In the genomic region with DNA sequence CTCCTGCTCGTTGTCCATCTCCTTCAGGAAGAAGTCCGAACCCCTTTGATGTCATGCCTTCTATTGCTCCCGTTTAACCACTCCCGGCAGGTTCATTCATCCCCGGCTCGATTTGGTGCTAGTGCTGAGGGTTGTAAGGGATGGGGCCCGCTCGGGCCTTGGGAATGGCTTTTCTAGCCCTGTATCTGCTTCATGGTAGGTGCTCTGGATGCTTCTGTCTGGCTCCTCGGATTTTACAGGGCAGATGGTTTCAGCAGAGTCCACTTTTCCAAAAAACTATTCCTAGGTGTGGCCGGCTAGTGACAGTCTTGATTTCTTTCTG, we compare ENCODE assay signal across 8 mouse cellular contexts. TPM values are rescaled to one million over a fixed set of nuclear protein-coding genes. Genes with fewer than 3 reads are reported as not detected.
DNase-seq lines count a peak whose midpoint lies in the region; ATAC-seq and TF ChIP-seq lines count a peak whose summit lies in the region.

No protein-coding gene starts in this region.

- H3K9me3 ChIP-seq in CH12.LX (replicated peaks; ENCODE audit: low read length) = no peaks in the 10 kb centered on the region
- H3K9me3 ChIP-seq in forebrain, embryonic 13.5 days (replicated peaks) = no peaks in the 10 kb centered on the region
- H3K9me3 ChIP-seq in liver, postnatal 0 days (ENCODE audit: low read length) = no peaks in the 10 kb centered on the region

- no peak for TF ChIP-seq CTCF in gastrocnemius, adult 2 months (IDR thresholded peaks at IDR 0.05)
- TF ChIP-seq CTCF in CH12.LX (conservative IDR thresholded peaks at IDR 0.05 in 1 of 2, IDR thresholded peaks at IDR 0.05 in 1 of 2; ENCODE audit: low read depth in 2 of 2, low read length in 2 of 2) = no peak
- TF ChIP-seq CTCF in liver, postnatal 0 days (IDR thresholded peaks at IDR 0.05; ENCODE audit: low read depth) = no peak

- H3K4me3 ChIP-seq in gastrocnemius, adult 2 months = peak overlapping the region; percentile 88
- H3K4me3 ChIP-seq in CH12.LX (replicated peaks in 1 of 3; ENCODE audit: low read depth in 2 of 3, low read length in 2 of 3, poor library complexity in 1 of 3) = peak overlapping the region; percentile 95 to 98 (median 96)
- H3K4me3 ChIP-seq in forebrain, embryonic 13.5 days = peak overlapping the region; percentile 96
- peak overlapping the region; percentile 82 for H3K4me3 ChIP-seq in liver, postnatal 0 days (ENCODE audit: low read depth, low read length)

- no peak for DNase-seq in gastrocnemius, adult 2 months
- DNase-seq in gastrocnemius, postnatal 4 days (ENCODE audit: low spot score in 2 of 2) = no peak
- DNase-seq in CH12.LX (ENCODE audit: extremely low read depth) = peak; percentile 20
- DNase-seq in liver, postnatal 0 days = no peak
- no peak for DNase-seq in adrenal gland, adult 18-20 months (ENCODE audit: low spot score in 2 of 2)
- no peak for DNase-seq in cerebellum, postnatal 25 days

- H3K9ac ChIP-seq in CH12.LX (ENCODE audit: insufficient read depth, low read depth) = peak overlapping the region; percentile 81
- H3K9ac ChIP-seq in forebrain, embryonic 13.5 days = peak overlapping the region; percentile 93
- H3K9ac ChIP-seq in liver, postnatal 0 days (replicated peaks) = peak overlapping the region; percentile 83

- no peak for TF ChIP-seq RAD21 in CH12.LX (IDR thresholded peaks at IDR 0.05; ENCODE audit: low read depth, low read length)

- H3K4me2 ChIP-seq in CH12.LX (ENCODE audit: insufficient read depth, low read depth, poor library complexity, severe bottlenecking) = peak overlapping the region; percentile 94
- peak overlapping the region; percentile 93 for H3K4me2 ChIP-seq in forebrain, embryonic 13.5 days
- H3K4me2 ChIP-seq in liver, postnatal 0 days (ENCODE audit: low read depth, low read length) = peak overlapping the region; percentile 81

- peaks cover 49% of the 10 kb centered on the region for H3K79me2 ChIP-seq in CH12.LX (replicated peaks; ENCODE audit: control insufficient read depth, extremely low read depth, insufficient read depth, poor library complexity, severe bottlenecking)

- TF ChIP-seq POLR2A in CH12.LX (IDR thresholded peaks at IDR 0.05; ENCODE audit: low read depth, low read length) = no peak

- no peak for TF ChIP-seq EP300 in CH12.LX (IDR thresholded peaks at IDR 0.05; ENCODE audit: low read length)
- TF ChIP-seq EP300 in liver, postnatal 0 days (IDR thresholded peaks at IDR 0.05; ENCODE audit: low read depth) = no peak

- peaks cover 7 to 42% of the 10 kb centered on the region in 2 experiments for H3K36me3 ChIP-seq in CH12.LX (replicated peaks in 1 of 2; ENCODE audit: control insufficient read depth in 1 of 2, insufficient read depth in 1 of 2, low read length in 1 of 2)
- H3K36me3 ChIP-seq in forebrain, embryonic 13.5 days (ENCODE audit: poor library complexity, severe bottlenecking) = peaks cover 10% of the 10 kb centered on the region
- H3K36me3 ChIP-seq in liver, postnatal 0 days (replicated peaks; ENCODE audit: insufficient read depth, low read length) = 0 out of 2 replicates have a peak, but pooled peaks cover 2% of the 10 kb centered on the region

- ATAC-seq in forebrain, embryonic 13.5 days = peak; percentile 11; the same call in 1 of the 2 replicates
- ATAC-seq in liver, postnatal 0 days = peak; percentile 9; the same call in 1 of the 2 replicates
- ATAC-seq in granulocyte monocyte progenitor cell, adult 5-6 weeks (replicated peaks; ENCODE audit: poor library complexity, severe bottlenecking) = no peak

- peaks cover 9 to 19% of the 10 kb centered on the region in 2 experiments; a peak in 3 of 4 replicates for H3K4me1 ChIP-seq in CH12.LX (ENCODE audit: control insufficient read depth in 1 of 2, insufficient read depth in 2 of 2)
- peaks cover 21% of the 10 kb centered on the region for H3K4me1 ChIP-seq in forebrain, embryonic 13.5 days
- peaks cover 21% of the 10 kb centered on the region for H3K4me1 ChIP-seq in liver, postnatal 0 days (ENCODE audit: insufficient read depth)

- peak overlapping the region; percentile 92 for H3K27ac ChIP-seq in gastrocnemius, adult 2 months
- H3K27ac ChIP-seq in CH12.LX (ENCODE audit: insufficient read depth, low read depth) = peak overlapping the region; percentile 54
- H3K27ac ChIP-seq in forebrain, embryonic 13.5 days = peak overlapping the region; percentile 57
- H3K27ac ChIP-seq in liver, postnatal 0 days (ENCODE audit: low read depth) = peak overlapping the region; percentile 88

- 4% methylated on average over 10 of the region's 10 CpGs for WGBS in forebrain, embryonic 13.5 days
- WGBS in liver, postnatal 0 days (ENCODE audit: insufficient replicate concordance) = 5% methylated on average over 10 of the region's 10 CpGs

- in situ Hi-C loops in CH12.LX (cut with MboI; ENCODE audit: low pct_ligation_motif_present, low pct_unique_long_range_greater_than_20kb, low sequenced_read_pairs) = no loop called here

- H3K27me3 ChIP-seq in CH12.LX (replicated peaks) = no peaks in the 10 kb centered on the region
- no peaks in the 10 kb centered on the region for H3K27me3 ChIP-seq in forebrain, embryonic 13.5 days
- H3K27me3 ChIP-seq in liver, postnatal 0 days (ENCODE audit: insufficient read depth, low read length) = no peaks in the 10 kb centered on the region

- intact Hi-C loops in gastrocnemius, adult 2 months (cut with DNase I) = no loop called here

- dilution Hi-C loops in CH12.LX (cut with MboI; ENCODE audit: extremely low pct_ligation_motif_present, extremely low pct_unique_long_range_greater_than_20kb, low sequenced_read_pairs) = no loop called here

TF ChIP-seq in CH12.LX, 34 proteins besides CTCF, POLR2A, EP300 and RAD21:
- TF ChIP-seq SIN3A (IDR thresholded peaks at IDR 0.05; ENCODE audit: low read length) (peak; percentile 31; the same call in 1 of the 2 replicates), MAZ (IDR thresholded peaks at IDR 0.05; ENCODE audit: low read depth, low read length) (no peak)
TF ChIP-seq in CH12.LX: peak in this region for 1.

RNA-seq across cellular contexts. Expression of a gene that starts 0.6 kb away (rescaled TPM):
- total RNA-seq in gastrocnemius, adult 2 months (2021) = 10 to 100 TPM; 37.3 to 46.0 TPM
- 10 to 100 TPM; 96.6 to 98.6 TPM for total RNA-seq in gastrocnemius, postnatal 4 days (2021)
- 112 and 122 TPM in 2 replicates for total RNA-seq in CH12.LX (2012; rRNA removed)
- 224 and 245 TPM in 2 replicates for total RNA-seq in CH12.LX (2014; rRNA removed)
- 142 and 145 TPM in 2 replicates for polyA plus RNA-seq in CH12.LX (2012; ENCODE audit: insufficient read length, low read depth)
- polyA plus RNA-seq in forebrain, embryonic 13.5 days (2015; fragmentation: Nextera tagmentation; extraction: Ambion mirVana) = 227 TPM in 2 replicates
- polyA plus RNA-seq in liver, postnatal 0 days (2015; fragmentation: Nextera tagmentation; extraction: Ambion mirVana) = 88.5 and 88.9 TPM in 2 replicates
- 100 to 1,000 TPM; 150 to 205 TPM for total RNA-seq in adrenal gland, adult 18-20 months (2021)
- 223 and 247 TPM in 2 replicates for total RNA-seq in granulocyte monocyte progenitor cell, adult 5-6 weeks (2014; fragmentation: Nextera tagmentation)
- 96.6 and 108 TPM in 2 replicates for total RNA-seq in granulocyte monocyte progenitor cell, adult 5-6 weeks (2017)

RNA-seq across cellular contexts. Expression of a gene that starts 4.7 kb away (rescaled TPM):
- not detected for total RNA-seq in gastrocnemius, adult 2 months (2021)
- total RNA-seq in gastrocnemius, postnatal 4 days (2021) = not detected
- total RNA-seq in CH12.LX (2012; rRNA removed) (not detected in 2 replicates), CH12.LX (2014; rRNA removed) (not detected in 2 replicates)
- polyA plus RNA-seq in CH12.LX (2012; ENCODE audit: insufficient read length, low read depth) = 0.31 and 0.45 TPM in 2 replicates
- polyA plus RNA-seq in forebrain, embryonic 13.5 days (2015; fragmentation: Nextera tagmentation; extraction: Ambion mirVana) = 0.28 TPM in 1 of 2 replicates, not detected in the other
- 0.12 and 0.14 TPM in 2 replicates for polyA plus RNA-seq in liver, postnatal 0 days (2015; fragmentation: Nextera tagmentation; extraction: Ambion mirVana)
- total RNA-seq in adrenal gland, adult 18-20 months (2021) = not detected
- not detected in 2 replicates for total RNA-seq in granulocyte monocyte progenitor cell, adult 5-6 weeks (2014; fragmentation: Nextera tagmentation)
- total RNA-seq in granulocyte monocyte progenitor cell, adult 5-6 weeks (2017) = not detected in 2 replicates

RNA-seq across cellular contexts. Expression of a gene that starts 18.6 kb away (rescaled TPM):
- 1 to 10 TPM; 5.1 to 5.9 TPM for total RNA-seq in gastrocnemius, adult 2 months (2021)
- 10 to 100 TPM; 16.1 to 20.1 TPM for total RNA-seq in gastrocnemius, postnatal 4 days (2021)
- 14.2 and 17.6 TPM in 2 replicates for total RNA-seq in CH12.LX (2012; rRNA removed)
- total RNA-seq in CH12.LX (2014; rRNA removed) = 32.6 and 36.6 TPM in 2 replicates
- polyA plus RNA-seq in CH12.LX (2012; ENCODE audit: insufficient read length, low read depth) = 19.2 and 23.1 TPM in 2 replicates
- polyA plus RNA-seq in forebrain, embryonic 13.5 days (2015; fragmentation: Nextera tagmentation; extraction: Ambion mirVana) = 57.3 and 63.9 TPM in 2 replicates
- 10.0 and 12.9 TPM in 2 replicates for polyA plus RNA-seq in liver, postnatal 0 days (2015; fragmentation: Nextera tagmentation; extraction: Ambion mirVana)
- 10 to 100 TPM; 20.9 to 21.4 TPM for total RNA-seq in adrenal gland, adult 18-20 months (2021)
- 15.7 and 24.6 TPM in 2 replicates for total RNA-seq in granulocyte monocyte progenitor cell, adult 5-6 weeks (2014; fragmentation: Nextera tagmentation)
- total RNA-seq in granulocyte monocyte progenitor cell, adult 5-6 weeks (2017) = 11.0 and 11.3 TPM in 2 replicates

RNA-seq across cellular contexts. Expression of a gene that starts 33.1 kb away (rescaled TPM):
- total RNA-seq in gastrocnemius, adult 2 months (2021) = 1 to 10 TPM; 3.9 to 6.1 TPM
- total RNA-seq in gastrocnemius, postnatal 4 days (2021) = 10 to 100 TPM in 1 of 2 experiments, 1 to 10 TPM in 1; 9.5 to 10.7 TPM
- 31.6 and 39.5 TPM in 2 replicates for total RNA-seq in CH12.LX (2012; rRNA removed)
- total RNA-seq in CH12.LX (2014; rRNA removed) = 26.9 and 30.0 TPM in 2 replicates
- 32.5 and 38.6 TPM in 2 replicates for polyA plus RNA-seq in CH12.LX (2012; ENCODE audit: insufficient read length, low read depth)
- 0.77 and 0.96 TPM in 2 replicates for polyA plus RNA-seq in forebrain, embryonic 13.5 days (2015; fragmentation: Nextera tagmentation; extraction: Ambion mirVana)
- polyA plus RNA-seq in liver, postnatal 0 days (2015; fragmentation: Nextera tagmentation; extraction: Ambion mirVana) = 9.2 and 10.8 TPM in 2 replicates
- total RNA-seq in adrenal gland, adult 18-20 months (2021) = 10 to 100 TPM; 17.1 to 51.5 TPM
- 6.7 and 9.5 TPM in 2 replicates for total RNA-seq in granulocyte monocyte progenitor cell, adult 5-6 weeks (2014; fragmentation: Nextera tagmentation)
- 6.4 and 17.5 TPM in 2 replicates for total RNA-seq in granulocyte monocyte progenitor cell, adult 5-6 weeks (2017)
